Mouse (Mus musculus): ENCODE results near the gene Mta3. TPM values are rescaled to one million over a fixed set of nuclear protein-coding genes. Genes with fewer than 3 reads are reported as not detected.

Mta3 gene
- total and polyA plus RNA-seq, 3 experiments = 31.1 to 67.6 (median 39.2) TPM

GRCm38 (mm10) chr17:83740135-83740676, 34.2 kb downstream of the Mta3 start (continued):
- TF ChIP-seq EP300 (IDR thresholded peaks at IDR 0.05; ENCODE audit: low read length) (no peak), KAT2A (IDR thresholded peaks at IDR 0.05; ENCODE audit: insufficient replicate concordance, low read length) (no peak), ZNF384 (IDR thresholded peaks at IDR 0.05; ENCODE audit: low read depth, low read length) (no peak)

- no peak overlapping the region for H3K4me2 ChIP-seq (ENCODE audit: insufficient read depth, low read depth, poor library complexity, severe bottlenecking)
- dilution Hi-C loops (cut with MboI; ENCODE audit: extremely low pct_ligation_motif_present, extremely low pct_unique_long_range_greater_than_20kb, low sequenced_read_pairs) (no loop called here), in situ Hi-C loops (cut with MboI; ENCODE audit: low pct_ligation_motif_present, low pct_unique_long_range_greater_than_20kb, low sequenced_read_pairs) (loop anchor here (25.0 kb wide), 1 partner anchor 704 kb away; no protein-coding TSS in a partner anchor)
- H3K27me3 ChIP-seq (replicated peaks) = no peaks in the 10 kb centered on the region
- DNase-seq (ENCODE audit: extremely low read depth) = no peak
- H3K27ac ChIP-seq (ENCODE audit: insufficient read depth, low read depth) = no peak overlapping the region
- H3K4me3 ChIP-seq (replicated peaks in 1 of 3; ENCODE audit: low read depth in 2 of 3, low read length in 2 of 3, poor library complexity in 1 of 3) = no peak overlapping the region
- peaks cover 15% of the 10 kb centered on the region for H3K9me3 ChIP-seq (replicated peaks; ENCODE audit: low read length)
- TF ChIP-seq ZNF384 (IDR thresholded peaks at IDR 0.05; ENCODE audit: low read depth, low read length) = no peak
- TF ChIP-seq IRF4 (IDR thresholded peaks at IDR 0.05; ENCODE audit: low read depth, low read length) = no peak
- no peak for TF ChIP-seq CTCF (conservative IDR thresholded peaks at IDR 0.05 in 1 of 2, IDR thresholded peaks at IDR 0.05 in 1 of 2; ENCODE audit: low read depth in 2 of 2, low read length in 2 of 2)
- TF ChIP-seq EP300 (IDR thresholded peaks at IDR 0.05; ENCODE audit: low read length) = no peak
- TF ChIP-seq ZMIZ1 (IDR thresholded peaks at IDR 0.05; ENCODE audit: low read depth, low read length) = no peak
- no peak for TF ChIP-seq ETS1 (conservative IDR thresholded peaks at IDR 0.05; ENCODE audit: low read depth, low read length)
- TF ChIP-seq USF2 (conservative IDR thresholded peaks at IDR 0.05; ENCODE audit: low read depth, low read length) = no peak
- TF ChIP-seq TCF12 (IDR thresholded peaks at IDR 0.05; ENCODE audit: low read depth, low read length) = no peak
- no peak for TF ChIP-seq SIN3A (IDR thresholded peaks at IDR 0.05; ENCODE audit: low read length)
- TF ChIP-seq NELFE (IDR thresholded peaks at IDR 0.05; ENCODE audit: low read depth, low read length) = no peak
- no peak for TF ChIP-seq CHD1 (IDR thresholded peaks at IDR 0.05; ENCODE audit: low read depth, low read length)
- TF ChIP-seq UBTF (IDR thresholded peaks at IDR 0.05; ENCODE audit: low read depth, low read length) = no peak
- no peaks in the 10 kb centered on the region for H3K4me1 ChIP-seq (ENCODE audit: control insufficient read depth in 1 of 2, insufficient read depth in 2 of 2)
- peaks cover 28 to 84% of the 10 kb centered on the region in 2 experiments for H3K36me3 ChIP-seq (replicated peaks in 1 of 2; ENCODE audit: control insufficient read depth in 1 of 2, insufficient read depth in 1 of 2, low read length in 1 of 2)
- no peaks in the 10 kb centered on the region for H3K79me2 ChIP-seq (replicated peaks; ENCODE audit: control insufficient read depth, extremely low read depth, insufficient read depth, poor library complexity, severe bottlenecking)
- no peak overlapping the region for H3K9ac ChIP-seq (ENCODE audit: insufficient read depth, low read depth)
Observed at GRCm38 (mm10) chr17:83741243-83741642, 35.3 kb downstream of the Mta3 start.

GRCm38 (mm10) chr17:83744231-83744824, 38.4 kb downstream of the Mta3 start:
- Histone ChIP-seq H3K4me3 (replicated peaks in 1 of 3; ENCODE audit: low read depth in 2 of 3, low read length in 2 of 3, poor library complexity in 1 of 3) (no peak overlapping the region), H3K36me3 (replicated peaks in 1 of 2; ENCODE audit: control insufficient read depth in 1 of 2, insufficient read depth in 1 of 2, low read length in 1 of 2) (peaks cover 22 to 83% of the 10 kb centered on the region in 2 experiments)
- in situ Hi-C loops (cut with MboI; ENCODE audit: low pct_ligation_motif_present, low pct_unique_long_range_greater_than_20kb, low sequenced_read_pairs) = loop anchor here (25.0 kb wide), 1 partner anchor 707 kb away; no protein-coding TSS in a partner anchor

More at GRCm38 (mm10) chr17:83744231-83744824, 38.4 kb downstream of the Mta3 start:
- Histone ChIP-seq H3K27ac (ENCODE audit: insufficient read depth, low read depth) (no peak overlapping the region), H3K9ac (ENCODE audit: insufficient read depth, low read depth) (no peak overlapping the region), H3K27me3 (replicated peaks) (no peaks in the 10 kb centered on the region), H3K4me2 (ENCODE audit: insufficient read depth, low read depth, poor library complexity, severe bottlenecking) (no peak overlapping the region), H3K79me2 (replicated peaks; ENCODE audit: control insufficient read depth, extremely low read depth, insufficient read depth, poor library complexity, severe bottlenecking) (no peaks in the 10 kb centered on the region), H3K4me1 (ENCODE audit: control insufficient read depth in 1 of 2, insufficient read depth in 2 of 2) (no peaks in the 10 kb centered on the region), H3K9me3 (replicated peaks; ENCODE audit: low read length) (peaks cover 15% of the 10 kb centered on the region)
- TF ChIP-seq TCF12 (IDR thresholded peaks at IDR 0.05; ENCODE audit: low read depth, low read length) (no peak), EP300 (IDR thresholded peaks at IDR 0.05; ENCODE audit: low read length) (no peak), PAX5 (IDR thresholded peaks at IDR 0.05; ENCODE audit: low read length) (no peak), SIN3A (IDR thresholded peaks at IDR 0.05; ENCODE audit: low read length) (no peak), ZKSCAN1 (IDR thresholded peaks at IDR 0.05; ENCODE audit: borderline replicate concordance, low read depth, low read length) (no peak), TBP (conservative IDR thresholded peaks at IDR 0.05; ENCODE audit: low read depth, low read length) (no peak), POLR2A (IDR thresholded peaks at IDR 0.05; ENCODE audit: low read depth, low read length) (no peak)
- DNase-seq (ENCODE audit: extremely low read depth) = no peak
- dilution Hi-C loops (cut with MboI; ENCODE audit: extremely low pct_ligation_motif_present, extremely low pct_unique_long_range_greater_than_20kb, low sequenced_read_pairs) = no loop called here
